Mouse (Mus musculus): ENCODE results near the gene Gpr4. TPM values are rescaled to one million over a fixed set of nuclear protein-coding genes. Genes with fewer than 3 reads are reported as not detected.

Gpr4 gene
- total RNA-seq, 1 experiment from 2014 or later, result not detected

Other genes starting within 250 kb of the Gpr4 start
- not detected in 2 replicates for gene Nanos2, start 225.1 kb upstream of the Gpr4 start, total RNA-seq (2017)
- 0.74 and 2.0 TPM in 2 replicates for gene Mypop, start 221.3 kb upstream of the Gpr4 start, total RNA-seq (2017)
- 13.2 and 16.9 TPM in 2 replicates for gene Irf2bp1, start 208.5 kb upstream of the Gpr4 start, total RNA-seq (2017)
- not detected in 2 replicates for gene Foxa3, start 189.0 kb upstream of the Gpr4 start, total RNA-seq (2017)
- gene Sympk, start 188.2 kb upstream of the Gpr4 start, total RNA-seq (2017), result 64.8 and 67.0 TPM in 2 replicates
- 0.35 and 0.37 TPM in 2 replicates for gene Rsph6a, start 157.8 kb upstream of the Gpr4 start, total RNA-seq (2017)
- gene Dmwd, start 136.3 kb upstream of the Gpr4 start, total RNA-seq (2017), result 3.1 and 3.4 TPM in 2 replicates
- 1.4 and 2.1 TPM in 2 replicates for gene Dmpk, start 128.7 kb upstream of the Gpr4 start, total RNA-seq (2017)
- gene Six5, start 117.9 kb upstream of the Gpr4 start, total RNA-seq (2017), result 0.12 TPM in 1 of 2 replicates, not detected in the other
- gene Gm4969, start 94.2 kb upstream of the Gpr4 start, total RNA-seq (2017), result not detected in 2 replicates
- 11.3 and 13.3 TPM in 2 replicates for gene Fbxo46, start 92.7 kb upstream of the Gpr4 start, total RNA-seq (2017)
- 3.8 and 5.3 TPM in 2 replicates for gene Qpctl, start 63.2 kb upstream of the Gpr4 start, total RNA-seq (2017)
- 26.4 and 33.0 TPM in 2 replicates for gene Snrpd2, start 62.8 kb upstream of the Gpr4 start, total RNA-seq (2017)
- not detected in 2 replicates for gene Gipr, start 46.4 kb upstream of the Gpr4 start, total RNA-seq (2017)
- 9.1 and 13.3 TPM in 2 replicates for gene Eml2, start 36.1 kb upstream of the Gpr4 start, total RNA-seq (2017)
- 12.5 and 15.3 TPM in 2 replicates for gene Opa3, start 15.8 kb downstream of the Gpr4 start, total RNA-seq (2017)
- 400 and 419 TPM in 2 replicates for gene Vasp, start 59.3 kb downstream of the Gpr4 start, total RNA-seq (2017)
- gene Ppm1n, start 67.5 kb downstream of the Gpr4 start, total RNA-seq (2017), result not detected in 2 replicates
- not detected in 2 replicates for gene Rtn2, start 70.1 kb downstream of the Gpr4 start, total RNA-seq (2017)
- 60.5 and 64.4 TPM in 2 replicates for gene Fosb, start 97.5 kb downstream of the Gpr4 start, total RNA-seq (2017)
- 19.6 and 28.2 TPM in 2 replicates for gene Ercc1, start 132.2 kb downstream of the Gpr4 start, total RNA-seq (2017)
- gene Cd3eap, start 146.9 kb downstream of the Gpr4 start, total RNA-seq (2017), result 7.1 and 7.3 TPM in 2 replicates
- 0.12 and 0.37 TPM in 2 replicates for gene Ppp1r13l, start 147.2 kb downstream of the Gpr4 start, total RNA-seq (2017)
- 27.4 and 30.1 TPM in 2 replicates for gene Ercc2, start 169.5 kb downstream of the Gpr4 start, total RNA-seq (2017)
- 0.81 TPM in 1 of 2 replicates, not detected in the other for gene Klc3, start 191.6 kb downstream of the Gpr4 start, total RNA-seq (2017)
- gene Ckm, start 192.2 kb downstream of the Gpr4 start, total RNA-seq (2017), result not detected in 2 replicates
- gene Mark4, start 246.3 kb downstream of the Gpr4 start, total RNA-seq (2017), result 17.2 and 18.0 TPM in 2 replicates

Data from neutrophil, adult 5-6 weeks (primary cell).